Mouse (Mus musculus) hindbrain, postnatal 0 days (tissue): ENCODE results near the gene Gna11. TPM values are rescaled to one million over a fixed set of nuclear protein-coding genes. Genes with fewer than 3 reads are reported as not detected.
A peak's percentile ranks its signal among the peaks of the same experiment; 100 is the strongest.

Experiments
- ATAC-seq: fragments of 200-750 bp; cut with Nextera tagmentation; 2 replicates; pipeline ENCODE4 v1.8.0; 2017; ENCODE audit warnings: mild to moderate bottlenecking, moderate TSS enrichment, moderate library complexity
- DNase-seq: peaks from one replicate; pipeline ENCODE4 v3.0.0-alpha.2; 2015; ENCODE audit warnings: low spot score
- H3K27ac ChIP-seq: fragments of 300-500 bp; sonication (generic); 2 replicates; pipeline ENCODE4 v1.5.1; 2014; ENCODE audit warnings: mild to moderate bottlenecking
- H3K27me3 ChIP-seq: fragments of 300-500 bp; sonication (generic); 2 replicates; pipeline ENCODE4 v1.6.1; 2014; ENCODE audit warnings: low read length, mixed read lengths; ENCODE audit not compliant: insufficient read depth
- H3K36me3 ChIP-seq: fragments of 300-500 bp; sonication (generic); 2 replicates; pipeline ENCODE4 v1.6.1; 2014; ENCODE audit warnings: low read length, mixed read lengths; ENCODE audit not compliant: insufficient read depth
- H3K4me1 ChIP-seq: fragments of 300-500 bp; sonication (generic); 2 replicates; pipeline ENCODE4 v1.6.1; 2014; ENCODE audit warnings: antibody characterized with exemption, low read length, mixed read lengths; ENCODE audit not compliant: insufficient read depth
- H3K4me2 ChIP-seq: fragments of 300-500 bp; sonication (generic); 2 replicates; pipeline ENCODE4 v1.6.1; 2014; ENCODE audit warnings: low read depth, mild to moderate bottlenecking, low read length, moderate library complexity, mixed read lengths
- H3K4me3 ChIP-seq: fragments of 300-500 bp; sonication (generic); 2 replicates; pipeline ENCODE4 v1.5.1; 2014; ENCODE audit warnings: low read length
- H3K9ac ChIP-seq: fragments of 300-500 bp; sonication (generic); replicated peaks from 2 replicates; pipeline ENCODE4 v1.6.1; 2014; ENCODE audit warnings: mild to moderate bottlenecking, low read length, moderate library complexity, mixed read lengths
- H3K9me3 ChIP-seq: fragments of 300-500 bp; sonication (generic); 2 replicates; pipeline ENCODE4 v1.6.1; 2016; ENCODE audit warnings: low read length, mixed read lengths
- CTCF ChIP-seq: IDR thresholded peaks from 2 replicates; pipeline ENCODE4 v1.5.1; 2016; ENCODE audit warnings: antibody characterized with exemption, control low read depth, low read depth
- WGBS: fragments of 180-500 bp; shearing (Covaris S2); extraction: QIAGEN DNeasy Blood & Tissue Kit; methylation state at CpG from one replicate; pipeline ENCODE4 v1.1.7; 2014; 5-methylcytosine and 5-hydroxymethylcytosine counted together
- polyA plus RNA-seq: library from polyadenylated mRNA; unstranded; fragments of >200 nt; fragmentation: Nextera tagmentation; extraction: Ambion mirVana; gene quantifications from 2 replicates; pipeline ENCODE4 v1.2.1, GENCODE M21; 2015
- total RNA-seq: library from RNA; depleted of rRNA; stranded (reverse); fragments of >200 nt; gene quantifications from 2 replicates; pipeline ENCODE4 v1.2.3, GENCODE M21; 2014

The Gna11 gene
- total and polyA plus RNA-seq, 2 experiments from 2014 or later, result 105 to 139 TPM

DNA sequence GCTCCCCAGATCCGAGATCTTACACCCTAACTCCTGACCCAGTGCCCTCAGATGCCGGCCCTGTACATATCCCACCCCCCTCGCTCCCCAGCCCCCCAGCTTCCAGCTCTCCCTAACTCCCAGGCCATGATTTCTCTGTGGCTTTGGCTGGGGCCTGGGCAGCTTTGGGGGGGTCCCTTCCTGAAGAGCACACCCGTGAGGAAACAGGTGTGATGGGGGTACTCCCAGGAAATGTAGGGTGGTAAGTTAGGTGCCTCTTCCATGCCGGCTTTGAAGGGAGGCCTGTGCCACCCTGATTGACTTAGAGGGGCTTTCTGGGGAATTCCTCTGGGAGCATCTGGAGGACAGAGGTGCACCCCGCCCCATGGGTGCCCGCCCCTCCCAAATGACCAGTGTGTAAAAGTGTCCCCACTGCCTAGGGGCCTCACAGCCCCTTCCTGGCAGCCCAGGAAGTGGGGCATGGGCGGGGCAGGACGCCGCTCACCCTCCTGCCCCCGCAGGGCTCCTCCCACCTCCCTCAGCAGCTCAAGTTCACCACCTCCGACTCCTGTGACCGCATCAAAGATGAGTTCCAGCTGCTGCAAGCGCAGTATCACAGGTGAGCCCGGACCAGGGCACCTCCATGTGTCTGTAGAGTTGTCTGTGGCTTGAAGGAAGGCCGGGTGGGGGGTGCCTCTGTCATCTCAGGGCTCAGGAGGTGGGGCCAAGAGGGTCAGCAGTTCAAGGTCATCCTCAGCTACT, 15.9 kb upstream of the Gna11 start:
- Histone ChIP-seq H3K9ac (peak overlapping the region; percentile 76), H3K4me2 (peak overlapping the region; percentile 69), H3K36me3 (peaks cover 8% of the 10 kb centered on the region; the same call in 1 of the 2 replicates), H3K4me1 (peaks cover 14% of the 10 kb centered on the region), H3K4me3 (peak overlapping the region; percentile 53), H3K9me3 (no peaks in the 10 kb centered on the region), H3K27me3 (no peaks in the 10 kb centered on the region), H3K27ac (peak overlapping the region; percentile 85; the same call in 1 of the 2 replicates)
- no peak for DNase-seq
- 25% methylated on average over 16 of the region's 16 CpGs for WGBS
- no peak for TF ChIP-seq CTCF
- ATAC-seq, result no peak

DNA sequence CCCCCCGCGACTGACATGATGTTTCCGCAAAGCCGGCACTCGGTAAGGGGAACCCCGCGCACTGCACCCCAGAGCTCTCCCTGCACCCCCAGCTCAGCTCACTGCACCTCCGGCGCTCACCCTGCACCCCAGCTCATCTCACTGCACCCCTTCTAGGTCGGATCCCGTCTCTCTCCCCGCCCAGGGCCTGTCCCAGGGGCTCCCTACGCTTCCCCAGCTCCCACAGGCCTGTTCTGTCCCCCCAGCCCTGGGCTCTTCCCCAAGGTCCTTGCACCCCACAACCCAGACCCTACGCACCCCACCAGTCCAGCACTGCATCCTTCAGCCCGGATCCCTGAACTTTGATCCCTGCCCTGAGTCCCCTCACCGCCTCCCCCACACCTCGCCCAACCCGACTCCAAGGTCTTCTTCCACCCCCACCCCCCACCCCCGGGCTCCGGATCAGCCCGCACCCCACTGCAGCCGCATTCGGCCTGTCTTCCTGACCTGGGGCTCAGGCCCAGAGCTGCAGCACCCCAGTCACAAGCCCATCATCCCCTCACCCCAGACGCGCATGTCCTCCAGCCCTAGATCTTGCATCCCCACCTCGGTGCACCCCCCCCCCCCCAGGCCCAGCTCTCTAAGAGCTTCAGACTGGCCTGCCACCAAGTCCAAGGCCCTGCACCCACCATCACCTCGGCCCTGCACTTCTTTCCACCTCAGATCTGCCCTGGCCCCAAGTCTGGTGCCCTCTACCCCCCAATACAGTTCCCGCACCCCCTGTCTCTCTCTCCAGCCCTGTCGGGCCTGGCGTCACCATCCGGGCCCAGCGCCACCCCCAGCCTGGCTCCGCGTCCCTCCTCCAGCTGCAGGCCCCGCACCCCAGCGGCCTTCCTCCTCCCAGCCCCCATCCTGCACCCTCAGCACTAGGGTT, 14.9 kb upstream of the Gna11 start:
- peak; percentile 58 for DNase-seq
- WGBS, result 1% methylated on average over 33 of the region's 36 CpGs
- Histone ChIP-seq H3K4me1 (peaks cover 14% of the 10 kb centered on the region), H3K27ac (peak overlapping the region; percentile 85), H3K9me3 (no peaks in the 10 kb centered on the region), H3K36me3 (no peaks in the 10 kb centered on the region), H3K27me3 (no peaks in the 10 kb centered on the region), H3K9ac (peak overlapping the region; percentile 76), H3K4me2 (peak overlapping the region; percentile 69), H3K4me3 (peak overlapping the region; percentile 53)
- TF ChIP-seq CTCF, result no peak
- ATAC-seq, result peak; percentile 38

DNA sequence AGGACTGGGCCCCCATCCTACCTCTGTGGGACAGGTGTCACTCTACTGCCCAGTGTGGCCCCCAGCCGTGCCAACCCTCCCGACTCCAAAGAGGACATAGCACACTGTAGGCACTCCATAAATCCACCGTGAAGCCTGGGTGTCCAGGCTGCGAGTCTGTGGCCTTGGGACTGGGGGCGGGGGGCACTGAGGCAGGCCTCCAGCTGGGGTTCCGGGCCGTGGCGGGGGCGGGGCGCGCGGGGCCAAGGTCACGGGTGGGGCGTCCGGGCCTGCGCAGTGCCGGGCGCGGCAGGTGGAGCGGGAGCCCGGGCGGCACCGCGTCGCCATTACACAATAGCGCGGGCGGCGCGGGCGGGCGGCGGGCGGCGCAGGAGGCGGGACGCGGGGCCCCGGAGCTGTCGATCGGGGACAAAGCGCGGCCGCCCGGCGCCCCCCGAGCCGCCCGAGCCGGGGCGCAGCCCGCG, 14.2 kb upstream of the Gna11 start, which contains the start of gene Aes:
Gene Aes, plus strand, starts transcription at position 326 of the 464 bp plus-strand sequence.
- Histone ChIP-seq H3K27me3 (no peaks in the 10 kb centered on the region), H3K27ac (peak within 1 kb of the TSS; percentile 85), H3K36me3 (no peaks in the 10 kb centered on the region), H3K4me2 (peak within 1 kb of the TSS; percentile 69), H3K4me3 (peak within 1 kb of the TSS; percentile 53), H3K4me1 (peaks cover 13% of the 10 kb centered on the region), H3K9me3 (no peaks in the 10 kb centered on the region), H3K9ac (peak within 1 kb of the TSS; percentile 76)
- DNase-seq, result peak; percentile 73
- no peak for TF ChIP-seq CTCF
- ATAC-seq, result peak; percentile 62
- WGBS, result 1% methylated on average over 51 of the region's 53 CpGs

DNA sequence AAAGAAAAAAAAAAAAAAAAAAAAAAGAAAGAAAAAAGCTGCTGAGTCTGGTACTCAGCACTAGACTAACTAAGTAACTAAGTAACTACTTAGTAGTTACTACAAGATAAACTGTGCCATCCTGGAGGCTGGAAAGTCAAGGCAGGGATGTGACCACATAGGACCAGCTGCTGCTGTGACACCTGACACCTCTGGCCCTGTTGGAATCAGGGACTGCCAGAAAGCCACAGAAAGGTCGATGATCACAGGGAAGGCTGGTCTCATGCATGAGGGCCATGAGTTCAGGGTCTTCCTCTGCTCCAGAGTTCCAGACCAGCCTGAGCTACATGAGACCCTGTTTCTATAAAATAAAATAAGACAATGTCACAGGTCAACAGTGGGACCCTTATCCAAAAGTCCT, 12.5 kb upstream of the Gna11 start:
- Histone ChIP-seq H3K27ac (no peak overlapping the region), H3K9me3 (no peaks in the 10 kb centered on the region), H3K27me3 (no peaks in the 10 kb centered on the region), H3K4me2 (no peak overlapping the region), H3K4me1 (peaks cover 8% of the 10 kb centered on the region), H3K36me3 (no peaks in the 10 kb centered on the region), H3K9ac (no peak overlapping the region), H3K4me3 (no peak overlapping the region)
- no peak for TF ChIP-seq CTCF
- no peak for ATAC-seq
- WGBS, result 42% methylated on average over 1 of the region's 1 CpGs
- no peak for DNase-seq

DNA sequence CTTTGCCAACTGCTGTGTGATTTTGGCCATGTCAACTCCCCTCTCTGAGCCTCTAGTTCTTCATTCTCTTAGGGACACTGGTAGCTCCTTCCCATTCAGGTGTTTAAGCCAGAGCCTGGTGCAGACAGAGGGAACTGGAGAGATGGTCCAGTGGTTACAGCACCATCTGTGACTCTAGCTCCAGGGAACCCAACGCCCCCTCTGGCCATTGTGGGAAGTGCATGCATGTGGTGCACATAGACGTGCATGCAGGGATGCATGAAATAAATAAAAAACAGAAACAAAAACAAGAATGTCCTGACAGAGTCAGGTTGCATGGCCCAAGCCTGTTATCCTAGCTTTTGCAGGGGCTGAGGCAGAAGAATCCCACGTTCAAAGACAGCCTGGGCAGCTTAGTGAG, 11.3 kb upstream of the Gna11 start:
- no peaks in the 10 kb centered on the region for H3K9me3 ChIP-seq
- no peak overlapping the region for H3K4me3 ChIP-seq
- no peaks in the 10 kb centered on the region for H3K36me3 ChIP-seq
- peaks cover 7% of the 10 kb centered on the region for H3K4me1 ChIP-seq
- DNase-seq (no peak), ATAC-seq (no peak)
- TF ChIP-seq CTCF, result peak; percentile 62
- H3K9ac ChIP-seq, result no peak overlapping the region
- no peak overlapping the region for H3K4me2 ChIP-seq
- 79% methylated on average over 3 of the region's 3 CpGs for WGBS
- H3K27ac ChIP-seq, result no peak overlapping the region
- H3K27me3 ChIP-seq, result no peaks in the 10 kb centered on the region

DNA sequence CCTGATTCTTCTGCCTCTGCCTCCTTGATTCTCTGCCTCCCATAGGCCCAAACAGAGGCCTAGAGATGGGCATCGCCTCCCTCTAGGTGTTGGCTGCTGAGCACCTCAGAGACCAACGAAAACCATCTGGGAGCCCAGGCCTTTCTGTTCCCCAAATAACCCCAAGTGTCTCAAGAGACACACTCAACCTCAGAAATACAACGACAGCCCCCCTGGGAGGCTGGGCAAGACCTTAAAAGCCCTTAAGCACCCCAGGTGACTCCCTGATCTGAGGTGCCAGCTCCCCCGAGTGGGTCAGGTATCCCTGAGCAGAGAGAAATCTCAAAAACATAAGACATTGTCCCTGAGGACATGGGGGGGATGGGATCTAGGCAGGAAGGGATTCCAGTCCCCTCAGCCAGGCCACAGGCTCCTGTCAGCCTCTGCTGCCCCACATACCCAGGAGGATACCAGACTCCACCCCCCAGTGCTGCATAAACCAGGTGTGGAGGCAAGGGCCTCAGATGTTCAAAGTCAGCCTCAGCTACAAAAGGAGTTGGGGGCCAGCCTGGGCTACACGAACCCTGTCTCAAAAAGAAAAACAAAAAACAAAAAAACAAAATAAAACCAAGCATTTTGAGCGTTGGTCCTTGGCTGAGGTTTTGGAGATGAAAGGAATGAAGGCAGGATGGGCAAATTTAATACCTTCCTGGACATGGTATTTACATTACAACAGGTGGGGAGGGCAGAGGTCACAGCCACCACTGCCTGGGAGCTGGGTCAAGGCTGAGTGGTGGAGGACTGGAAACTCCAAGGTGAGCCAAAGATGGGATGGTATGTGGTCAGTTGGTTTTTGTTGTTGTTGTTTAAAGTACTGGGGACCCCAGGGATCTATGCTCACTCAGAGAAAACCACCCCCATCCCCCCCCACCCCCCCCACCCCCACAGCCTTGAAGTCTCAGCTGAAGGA, 9.1 kb upstream of the Gna11 start:
- TF ChIP-seq CTCF, result no peak
- Histone ChIP-seq H3K27ac (no peak overlapping the region), H3K9ac (no peak overlapping the region), H3K9me3 (no peaks in the 10 kb centered on the region), H3K4me2 (no peak overlapping the region), H3K4me3 (no peak overlapping the region), H3K4me1 (no peaks in the 10 kb centered on the region), H3K36me3 (no peaks in the 10 kb centered on the region), H3K27me3 (no peaks in the 10 kb centered on the region)
- ATAC-seq (no peak), DNase-seq (no peak)
- 89% methylated on average over 6 of the region's 6 CpGs for WGBS
